Mouse (Mus musculus) heart, embryonic 14.5 days (tissue): Measurements from ENCODE around the gene Mipep. TPM values are rescaled to one million over a fixed set of nuclear protein-coding genes. Genes with fewer than 3 reads are reported as not detected.

ENCODE experiments used
- ATAC-seq: fragments of 200-750 bp; cut with Nextera tagmentation; 2 replicates; pipeline ENCODE4 v1.8.0; 2017; ENCODE audit warnings: low read depth, moderate TSS enrichment; ENCODE audit not compliant: insufficient number of reproducible peaks, insufficient read depth, low FRiP score
- H3K27ac ChIP-seq, 2 experiments: fragments of 200-500 bp in 1 of 2; fragments of 300-500 bp in 1 of 2; sonication (generic) in 1 of 2; replicated peaks in 1 of 2; 2 replicates each; pipeline ENCODE4 v1.5.1; 2012 to 2014; ENCODE audit warnings: low read depth in 2 of 2, low read length in 2 of 2, control low read depth in 1 of 2, mild to moderate bottlenecking in 1 of 2, mixed read lengths in 1 of 2; ENCODE audit not compliant: control insufficient read depth in 1 of 2, insufficient read depth in 1 of 2
- H3K27me3 ChIP-seq: fragments of 300-500 bp; sonication (generic); 2 replicates; pipeline ENCODE4 v1.6.1; 2014; ENCODE audit warnings: mild to moderate bottlenecking, low read length, control low read depth; ENCODE audit not compliant: control insufficient read depth, insufficient read depth
- H3K36me3 ChIP-seq: fragments of 300-500 bp; sonication (generic); 2 replicates; pipeline ENCODE4 v1.6.1; 2014; ENCODE audit warnings: mild to moderate bottlenecking, control low read depth, low read length, mixed read lengths; ENCODE audit not compliant: control insufficient read depth, insufficient read depth
- H3K4me1 ChIP-seq, 2 experiments: fragments of 200-500 bp in 1 of 2; fragments of 300-500 bp in 1 of 2; sonication (generic) in 1 of 2; 2 replicates each; pipeline ENCODE4 v1.6.1; 2012 to 2014; ENCODE audit warnings: low read length in 2 of 2, control low read depth in 1 of 2, mixed read lengths in 1 of 2; ENCODE audit not compliant: control insufficient read depth in 2 of 2, insufficient read depth in 2 of 2
- H3K4me2 ChIP-seq: fragments of 300-500 bp; sonication (generic); 2 replicates; pipeline ENCODE4 v1.6.1; 2014; ENCODE audit warnings: mild to moderate bottlenecking, low read length
- H3K4me3 ChIP-seq, 2 experiments: fragments of 200-500 bp in 1 of 2; fragments of 300-500 bp in 1 of 2; sonication (generic) in 1 of 2; 2 replicates each; pipeline ENCODE4 v1.5.1; 2012 to 2014; ENCODE audit warnings: low read length in 2 of 2, mild to moderate bottlenecking in 2 of 2, control low read depth in 1 of 2, low read depth in 1 of 2, moderate library complexity in 1 of 2; ENCODE audit not compliant: control insufficient read depth in 1 of 2, insufficient read depth in 1 of 2
- H3K9ac ChIP-seq: fragments of 300-500 bp; sonication (generic); 2 replicates; pipeline ENCODE4 v1.6.1; 2014; ENCODE audit warnings: mild to moderate bottlenecking, low read length
- H3K9me3 ChIP-seq: fragments of 300-500 bp; sonication (generic); 2 replicates; pipeline ENCODE4 v1.6.1; 2016; ENCODE audit warnings: low read length, control low read depth; ENCODE audit not compliant: control insufficient read depth
- WGBS: fragments of 180-500 bp; shearing (Covaris S2); extraction: QIAGEN DNeasy Blood & Tissue Kit; methylation state at CpG from one replicate; pipeline ENCODE4 v1.1.7; 2014; 5-methylcytosine and 5-hydroxymethylcytosine counted together
- polyA plus RNA-seq: library from polyadenylated mRNA; unstranded; fragments of >200 nt; fragmentation: Nextera tagmentation; extraction: Ambion mirVana; gene quantifications from 2 replicates; pipeline ENCODE4 v1.2.1, GENCODE M21; 2014

Mipep gene
- polyA plus RNA-seq, 1 experiment from 2014 or later: 37.3 TPM

- no peak overlapping the region for H3K4me3 ChIP-seq
- H3K36me3 ChIP-seq: peaks cover 95% of the 10 kb centered on the region
- ATAC-seq: no peak
- H3K4me1 ChIP-seq: peaks cover 0 to 4% of the 10 kb centered on the region in 2 experiments; a peak in 2 of 4 replicates
- H3K4me2 ChIP-seq: no peak overlapping the region
- H3K9ac ChIP-seq: no peak overlapping the region
- H3K27ac ChIP-seq: no peak overlapping the region
- H3K27me3 ChIP-seq: no peaks in the 10 kb centered on the region
- 98% methylated on average over 8 of the region's 8 CpGs for WGBS
- H3K9me3 ChIP-seq: no peaks in the 10 kb centered on the region
Observed at GRCm38 (mm10) chr14:60757265-60757664, 27.1 kb upstream of the Mipep start.

- Histone ChIP-seq H3K36me3 (peaks cover 97% of the 10 kb centered on the region), H3K27me3 (no peaks in the 10 kb centered on the region), H3K9ac (no peak overlapping the region), H3K4me2 (no peak overlapping the region), H3K9me3 (no peaks in the 10 kb centered on the region), H3K4me1 (peaks cover 0 to 5% of the 10 kb centered on the region in 2 experiments; a peak in 2 of 4 replicates), H3K4me3 (no peak overlapping the region), H3K27ac (no peak overlapping the region)
- 90% methylated on average over 7 of the region's 7 CpGs for WGBS
- ATAC-seq: no peak
Observed at GRCm38 (mm10) chr14:60757722-60758121, 26.7 kb upstream of the Mipep start.

- Histone ChIP-seq H3K36me3 (peaks cover 84% of the 10 kb centered on the region), H3K27ac (no peak overlapping the region), H3K4me2 (no peak overlapping the region), H3K4me3 (no peak overlapping the region), H3K27me3 (no peaks in the 10 kb centered on the region), H3K9me3 (no peaks in the 10 kb centered on the region), H3K4me1 (peaks cover 3 to 14% of the 10 kb centered on the region in 2 experiments), H3K9ac (no peak overlapping the region)
- no peak for ATAC-seq
- WGBS: 92% methylated on average over 8 of the region's 8 CpGs
Observed at GRCm38 (mm10) chr14:60759097-60759496, 25.3 kb upstream of the Mipep start.

GRCm38 (mm10) chr14:60761801-60762200 is 22.6 kb upstream of the Mipep start:
- Histone ChIP-seq H3K27me3 (no peaks in the 10 kb centered on the region), H3K4me2 (no peak overlapping the region), H3K4me3 (no peak overlapping the region), H3K36me3 (peaks cover 57% of the 10 kb centered on the region), H3K9me3 (no peaks in the 10 kb centered on the region), H3K9ac (no peak overlapping the region), H3K27ac (no peak overlapping the region), H3K4me1 (peaks cover 16 to 30% of the 10 kb centered on the region in 2 experiments)
- ATAC-seq: no peak
- WGBS: 76% methylated on average over 10 of the region's 10 CpGs

- 62% methylated on average over 7 of the region's 7 CpGs for WGBS
- H3K4me2 ChIP-seq: no peak overlapping the region
- no peak for ATAC-seq
- peak overlapping the region in 1 of 2 experiments; percentile 57; a peak in 1 of 4 replicates for H3K27ac ChIP-seq
- H3K4me1 ChIP-seq: peaks cover 16 to 30% of the 10 kb centered on the region in 2 experiments
- no peak overlapping the region for H3K9ac ChIP-seq
- peaks cover 47% of the 10 kb centered on the region for H3K36me3 ChIP-seq
- no peak overlapping the region for H3K4me3 ChIP-seq
- no peaks in the 10 kb centered on the region for H3K9me3 ChIP-seq
- no peaks in the 10 kb centered on the region for H3K27me3 ChIP-seq
Observed at GRCm38 (mm10) chr14:60762754-60763153, 21.6 kb upstream of the Mipep start.

- H3K4me3 ChIP-seq: no peak overlapping the region
- WGBS: 75% methylated on average over 5 of the region's 5 CpGs
- H3K9me3 ChIP-seq: no peaks in the 10 kb centered on the region
- no peaks in the 10 kb centered on the region for H3K27me3 ChIP-seq
- peaks cover 37% of the 10 kb centered on the region for H3K36me3 ChIP-seq
- no peak overlapping the region for H3K4me2 ChIP-seq
- H3K27ac ChIP-seq: peak overlapping the region in 1 of 2 experiments; percentile 57; a peak in 2 of 4 replicates
- H3K4me1 ChIP-seq: peaks cover 16 to 30% of the 10 kb centered on the region in 2 experiments
- no peak overlapping the region for H3K9ac ChIP-seq
- no peak for ATAC-seq
Observed at GRCm38 (mm10) chr14:60763746-60764145, 20.6 kb upstream of the Mipep start.

GRCm38 (mm10) chr14:60764526-60764925 is 19.8 kb upstream of the Mipep start:
- Histone ChIP-seq H3K36me3 (peaks cover 29% of the 10 kb centered on the region), H3K27me3 (no peaks in the 10 kb centered on the region), H3K27ac (0 out of 4 replicates have a peak overlapping the region, but pooled peaks of 1 of the 2 experiments have one; percentile 2), H3K4me3 (no peak overlapping the region), H3K9ac (no peak overlapping the region), H3K4me2 (no peak overlapping the region), H3K4me1 (peaks cover 18 to 32% of the 10 kb centered on the region in 2 experiments), H3K9me3 (no peaks in the 10 kb centered on the region)
- ATAC-seq: no peak
- 41% methylated on average over 4 of the region's 4 CpGs for WGBS

- no peaks in the 10 kb centered on the region for H3K27me3 ChIP-seq
- H3K9me3 ChIP-seq: no peaks in the 10 kb centered on the region
- H3K36me3 ChIP-seq: peaks cover 24% of the 10 kb centered on the region
- 58% methylated on average over 2 of the region's 2 CpGs for WGBS
- H3K4me2 ChIP-seq: no peak overlapping the region
- ATAC-seq: no peak
- H3K4me3 ChIP-seq: no peak overlapping the region
- peak overlapping the region; percentile 2 to 22; a peak in 2 of 4 replicates for H3K27ac ChIP-seq
- H3K9ac ChIP-seq: no peak overlapping the region
- peaks cover 18 to 32% of the 10 kb centered on the region in 2 experiments for H3K4me1 ChIP-seq
Observed at GRCm38 (mm10) chr14:60765025-60765424, 19.3 kb upstream of the Mipep start.
